Mouse (Mus musculus) forebrain, embryonic 14.5 days (tissue): ENCODE results near the gene Lsamp. TPM values are rescaled to one million over a fixed set of nuclear protein-coding genes. Genes with fewer than 3 reads are reported as not detected.
A peak's percentile ranks its signal among the peaks of the same experiment; 100 is the strongest.

ENCODE experiments used
- ATAC-seq: fragments of 200-750 bp; cut with Nextera tagmentation; 2 replicates; pipeline ENCODE4 v1.8.0; 2017; ENCODE audit warnings: mild to moderate bottlenecking, moderate library complexity
- DNase-seq: peaks from one replicate; pipeline ENCODE4 v3.0.0-alpha.2; 2015; ENCODE audit warnings: low spot score
- H3K27ac ChIP-seq: fragments of 300-500 bp; sonication (generic); 2 replicates; pipeline ENCODE4 v1.5.1; 2014; ENCODE audit warnings: low read depth, mild to moderate bottlenecking, control low read depth, low read length, moderate library complexity
- H3K27me3 ChIP-seq: fragments of 300-500 bp; sonication (generic); replicated peaks from 2 replicates; pipeline ENCODE4 v1.6.1; 2014; ENCODE audit warnings: low read length, control low read depth, mixed read lengths; ENCODE audit not compliant: control insufficient read depth, insufficient read depth
- H3K36me3 ChIP-seq: fragments of 300-500 bp; sonication (generic); 2 replicates; pipeline ENCODE4 v1.6.1; 2014; ENCODE audit warnings: low read length, control low read depth; ENCODE audit not compliant: control insufficient read depth, insufficient read depth
- H3K4me1 ChIP-seq: fragments of 300-500 bp; sonication (generic); 2 replicates; pipeline ENCODE4 v1.6.1; 2014; ENCODE audit warnings: antibody characterized with exemption, low read length, control low read depth; ENCODE audit not compliant: control insufficient read depth, insufficient read depth
- H3K4me2 ChIP-seq: fragments of 300-500 bp; sonication (generic); 2 replicates; pipeline ENCODE4 v1.6.1; 2014; ENCODE audit warnings: mild to moderate bottlenecking, control low read depth, low read length
- H3K4me3 ChIP-seq: fragments of 300-500 bp; sonication (generic); 2 replicates; pipeline ENCODE4 v1.5.1; 2014; ENCODE audit warnings: low read depth, low read length, control low read depth
- H3K9ac ChIP-seq: fragments of 300-500 bp; sonication (generic); 2 replicates; pipeline ENCODE4 v1.6.1; 2014; ENCODE audit warnings: mild to moderate bottlenecking, low read length, control low read depth, moderate library complexity
- H3K9me3 ChIP-seq: fragments of 300-500 bp; sonication (generic); replicated peaks from 2 replicates; pipeline ENCODE4 v1.6.1; 2016; ENCODE audit warnings: low read length, control low read depth, mixed read lengths; ENCODE audit not compliant: control insufficient read depth
- WGBS: fragments of 180-500 bp; shearing (Covaris S2); extraction: QIAGEN DNeasy Blood & Tissue Kit; methylation state at CpG from one replicate; pipeline ENCODE4 v1.1.7; 2014; 5-methylcytosine and 5-hydroxymethylcytosine counted together
- polyA plus RNA-seq: library from polyadenylated mRNA; unstranded; fragments of >200 nt; fragmentation: Nextera tagmentation; extraction: Ambion mirVana; gene quantifications from 2 replicates; pipeline ENCODE4 v1.2.1, GENCODE M21; 2014

The Lsamp gene
- polyA plus RNA-seq, 1 experiment from 2014 or later = 19.0 TPM

- Histone ChIP-seq H3K36me3 (no peaks in the 10 kb centered on the region), H3K4me3 (no peak overlapping the region), H3K27me3 (no peaks in the 10 kb centered on the region), H3K4me2 (no peak overlapping the region), H3K27ac (no peak overlapping the region), H3K9me3 (no peaks in the 10 kb centered on the region), H3K4me1 (no peaks in the 10 kb centered on the region), H3K9ac (no peak overlapping the region)
- ATAC-seq = no peak
- WGBS = 87% methylated on average over 3 of the region's 3 CpGs
- DNase-seq = no peak
Measured at GRCm38 (mm10) chr16:41834637-41835036, 1850.5 kb downstream of the Lsamp start.

DNA sequence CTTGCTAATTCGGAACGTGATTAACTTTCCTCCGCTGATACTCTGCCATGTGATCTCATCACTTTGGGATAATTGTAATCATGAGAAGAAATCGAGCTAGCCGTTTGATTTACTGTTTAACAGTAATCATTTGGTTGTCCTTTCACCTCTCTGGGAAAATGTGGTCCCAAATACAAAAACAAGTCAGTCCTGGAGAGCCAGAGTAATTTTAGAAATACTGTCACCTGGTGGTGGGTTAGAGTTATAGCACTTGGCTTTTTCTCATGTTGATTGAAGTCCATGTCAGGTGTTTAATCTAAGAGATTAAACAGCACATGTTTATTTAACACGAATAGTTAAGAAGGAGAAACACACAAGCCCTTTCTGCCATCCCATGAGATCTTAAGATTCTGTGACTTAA, 1851.6 kb downstream of the Lsamp start:
- Histone ChIP-seq H3K27ac (no peak overlapping the region), H3K36me3 (no peaks in the 10 kb centered on the region), H3K9ac (no peak overlapping the region), H3K4me1 (no peaks in the 10 kb centered on the region), H3K27me3 (no peaks in the 10 kb centered on the region), H3K4me2 (no peak overlapping the region), H3K4me3 (no peak overlapping the region), H3K9me3 (no peaks in the 10 kb centered on the region)
- DNase-seq = peak; percentile 75
- WGBS = 52% methylated on average over 6 of the region's 6 CpGs
- peak; percentile 34; the same call in 1 of the 2 replicates for ATAC-seq

DNA sequence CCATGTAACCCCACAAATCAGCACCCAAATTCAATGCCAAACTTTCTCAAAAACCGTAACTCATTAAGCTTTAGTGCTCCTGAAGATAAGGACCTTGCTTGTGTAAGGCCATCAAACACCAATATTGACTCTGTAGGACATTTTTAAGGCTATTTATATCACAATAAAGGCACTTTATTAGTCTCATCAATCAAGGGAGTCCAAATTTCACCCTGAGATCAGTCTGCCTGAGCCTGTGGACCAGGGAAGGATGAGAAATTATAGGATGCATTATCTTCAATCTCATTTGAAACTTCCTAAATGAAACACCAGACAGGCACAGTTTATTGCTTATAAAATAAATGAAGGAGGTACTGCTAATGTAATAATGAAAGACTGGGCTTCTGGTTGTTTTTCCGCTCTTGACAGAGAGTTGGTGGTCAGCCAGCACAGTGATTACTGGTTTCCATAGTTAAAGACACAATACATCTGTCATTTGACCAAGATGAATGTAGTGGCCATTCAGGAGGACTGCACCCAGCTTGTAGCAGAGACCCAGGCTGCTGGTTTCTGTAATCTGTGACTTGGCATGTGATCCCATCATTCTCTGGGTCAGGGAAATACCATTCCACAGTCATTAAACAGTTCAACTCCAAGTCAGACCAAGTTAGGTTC, 1855.7 kb downstream of the Lsamp start:
- no peaks in the 10 kb centered on the region for H3K9me3 ChIP-seq
- DNase-seq = peak; percentile 45
- ATAC-seq = peak; percentile 50
- H3K36me3 ChIP-seq = no peaks in the 10 kb centered on the region
- no peak overlapping the region for H3K27ac ChIP-seq
- no peak overlapping the region for H3K4me3 ChIP-seq
- H3K27me3 ChIP-seq = no peaks in the 10 kb centered on the region
- no peak overlapping the region for H3K9ac ChIP-seq
- no peak overlapping the region for H3K4me2 ChIP-seq
- H3K4me1 ChIP-seq = no peaks in the 10 kb centered on the region
- WGBS = 77% methylated on average over 2 of the region's 2 CpGs

- H3K4me3 ChIP-seq = no peak overlapping the region
- DNase-seq = no peak
- WGBS = 81% methylated on average over 6 of the region's 6 CpGs
- H3K4me2 ChIP-seq = no peak overlapping the region
- no peaks in the 10 kb centered on the region for H3K4me1 ChIP-seq
- no peak for ATAC-seq
- H3K9me3 ChIP-seq = no peaks in the 10 kb centered on the region
- no peaks in the 10 kb centered on the region for H3K36me3 ChIP-seq
- no peaks in the 10 kb centered on the region for H3K27me3 ChIP-seq
- H3K27ac ChIP-seq = no peak overlapping the region
- H3K9ac ChIP-seq = no peak overlapping the region
Measured at GRCm38 (mm10) chr16:41846903-41847302, 1862.7 kb downstream of the Lsamp start.

DNA sequence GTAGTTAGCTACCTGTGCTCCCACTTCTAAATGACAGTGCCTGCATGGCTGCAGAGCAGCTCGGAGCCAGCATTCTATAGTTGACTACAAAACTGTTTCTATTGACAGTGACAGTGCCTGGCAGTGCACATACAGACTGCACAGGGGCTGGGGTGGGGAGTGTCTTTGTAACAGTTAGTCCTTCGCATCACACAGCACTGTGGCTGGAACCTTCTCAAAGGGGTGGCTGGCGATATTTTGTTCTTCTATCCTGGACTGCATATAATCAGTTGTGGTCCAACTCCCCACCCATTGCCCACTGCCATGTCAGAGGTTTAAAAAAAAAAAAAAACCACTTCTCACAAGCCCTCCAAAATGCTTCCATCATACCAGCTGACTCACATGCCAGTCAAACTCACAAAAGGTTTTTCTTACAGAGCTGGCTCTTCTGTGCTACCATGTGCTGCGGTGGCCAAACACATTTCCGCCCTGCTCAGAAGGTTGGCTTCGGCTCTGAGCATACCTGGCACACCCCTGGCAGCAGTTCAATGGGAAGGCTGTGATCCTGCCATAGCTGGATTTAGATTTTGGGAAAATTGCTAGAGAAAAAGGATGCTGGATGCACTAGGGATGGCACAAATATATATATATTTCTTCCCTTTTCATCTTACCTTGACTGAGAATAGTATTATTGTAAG, 1887.9 kb downstream of the Lsamp start:
- 48% methylated on average over 6 of the region's 6 CpGs for WGBS
- Histone ChIP-seq H3K4me1 (no peaks in the 10 kb centered on the region), H3K36me3 (no peaks in the 10 kb centered on the region), H3K27me3 (no peaks in the 10 kb centered on the region), H3K27ac (no peak overlapping the region), H3K9me3 (no peaks in the 10 kb centered on the region), H3K4me2 (no peak overlapping the region), H3K4me3 (no peak overlapping the region), H3K9ac (no peak overlapping the region)
- peak; percentile 35 for DNase-seq
- peak; percentile 71 for ATAC-seq

- ATAC-seq = no peak
- no peak overlapping the region for H3K27ac ChIP-seq
- no peaks in the 10 kb centered on the region for H3K36me3 ChIP-seq
- DNase-seq = no peak
- H3K4me3 ChIP-seq = no peak overlapping the region
- 73% methylated on average over 16 of the region's 16 CpGs for WGBS
- H3K9me3 ChIP-seq = no peaks in the 10 kb centered on the region
- H3K4me2 ChIP-seq = no peak overlapping the region
- no peak overlapping the region for H3K9ac ChIP-seq
- no peaks in the 10 kb centered on the region for H3K4me1 ChIP-seq
- no peaks in the 10 kb centered on the region for H3K27me3 ChIP-seq
Measured at GRCm38 (mm10) chr16:41888546-41889165, 1904.5 kb downstream of the Lsamp start.

DNA sequence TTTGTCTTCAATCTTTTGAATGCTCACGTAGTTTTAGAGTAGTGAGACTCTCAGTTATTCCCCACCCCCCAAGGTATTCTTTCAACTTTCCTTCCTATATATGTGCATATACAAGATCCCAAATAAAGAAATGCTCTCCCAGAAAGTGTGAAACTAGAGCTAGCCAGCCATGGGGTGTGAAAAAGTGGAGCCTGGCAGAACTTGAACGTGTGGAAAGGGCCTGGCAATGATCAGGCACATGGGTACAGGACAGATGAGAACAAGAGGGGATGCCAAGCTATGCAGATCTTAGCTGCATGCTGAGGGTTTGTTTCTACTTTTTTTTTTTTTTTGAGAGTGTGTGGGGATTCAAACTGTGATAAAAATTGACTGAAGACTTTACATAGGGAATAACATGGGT, 1916.6 kb downstream of the Lsamp start:
- Histone ChIP-seq H3K4me3 (no peak overlapping the region), H3K9me3 (no peaks in the 10 kb centered on the region), H3K27ac (no peak overlapping the region), H3K9ac (no peak overlapping the region), H3K4me1 (peaks cover 11% of the 10 kb centered on the region; the same call in 1 of the 2 replicates), H3K4me2 (no peak overlapping the region), H3K27me3 (no peaks in the 10 kb centered on the region), H3K36me3 (no peaks in the 10 kb centered on the region)
- no peak for DNase-seq
- ATAC-seq = peak; percentile 50; the same call in 1 of the 2 replicates
- WGBS = 47% methylated on average over 2 of the region's 2 CpGs

DNA sequence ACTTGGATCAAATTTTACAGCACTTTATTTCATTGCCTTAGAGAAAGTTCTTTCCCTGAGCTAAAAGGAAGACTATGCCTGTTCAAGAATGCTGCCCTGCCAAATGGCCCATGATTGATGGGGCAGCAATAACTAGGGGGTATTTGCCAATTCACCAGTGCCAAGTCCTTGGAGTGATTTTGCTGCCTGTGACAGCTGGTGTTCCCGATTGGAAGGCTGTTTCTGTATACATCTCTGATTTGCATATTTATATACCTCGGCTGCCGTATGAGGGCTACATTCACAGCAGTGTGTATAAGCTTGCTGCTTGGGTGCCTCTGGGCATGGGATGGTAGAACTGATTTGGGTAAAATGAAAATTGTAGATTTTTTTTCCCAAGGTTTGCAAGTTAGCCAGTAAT, 1919.5 kb downstream of the Lsamp start:
- Histone ChIP-seq H3K4me2 (no peak overlapping the region), H3K27me3 (no peaks in the 10 kb centered on the region), H3K4me3 (no peak overlapping the region), H3K27ac (no peak overlapping the region), H3K9me3 (no peaks in the 10 kb centered on the region), H3K36me3 (no peaks in the 10 kb centered on the region), H3K9ac (no peak overlapping the region), H3K4me1 (peaks cover 11% of the 10 kb centered on the region; the same call in 1 of the 2 replicates)
- peak; percentile 89 for DNase-seq
- WGBS = 12% methylated on average over 3 of the region's 3 CpGs
- peak; percentile 94 for ATAC-seq
